Mouse (Mus musculus) hindbrain, embryonic 16.5 days (tissue): ENCODE measurements around the gene Rint1. TPM values are rescaled to one million over a fixed set of nuclear protein-coding genes. Genes with fewer than 3 reads are reported as not detected.
A peak's percentile ranks its signal among the peaks of the same experiment; 100 is the strongest.
"Not testable (repeated sequence)": the region's sequence is repeated elsewhere in the genome, so short reads cannot be mapped to it uniquely, and the experiment has no call there.

Experiments used
- ATAC-seq: fragments of 200-750 bp; cut with Nextera tagmentation; 2 replicates; pipeline ENCODE4 v1.8.0; 2017; ENCODE audit warnings: moderate TSS enrichment, moderate library complexity
- H3K27ac ChIP-seq: fragments of 300-500 bp; sonication (generic); 2 replicates; pipeline ENCODE4 v1.5.1; 2014; ENCODE audit warnings: low read depth, mild to moderate bottlenecking, control low read depth, low read length, moderate library complexity
- H3K27me3 ChIP-seq: fragments of 300-500 bp; sonication (generic); replicated peaks from 2 replicates; pipeline ENCODE4 v1.6.1; 2014; ENCODE audit warnings: low read length; ENCODE audit not compliant: control insufficient read depth, insufficient read depth
- H3K36me3 ChIP-seq: fragments of 300-500 bp; sonication (generic); 2 replicates; pipeline ENCODE4 v1.6.1; 2014; ENCODE audit warnings: mild to moderate bottlenecking, low read length, moderate library complexity, mixed read lengths; ENCODE audit not compliant: control insufficient read depth, insufficient read depth
- H3K4me1 ChIP-seq: fragments of 300-500 bp; sonication (generic); 2 replicates; pipeline ENCODE4 v1.6.1; 2014; ENCODE audit warnings: low read depth, low read length; ENCODE audit not compliant: control insufficient read depth, insufficient read depth
- H3K4me2 ChIP-seq: fragments of 300-500 bp; sonication (generic); 2 replicates; pipeline ENCODE4 v1.6.1; 2014; ENCODE audit warnings: mild to moderate bottlenecking, low read length, control low read depth, moderate library complexity
- H3K4me3 ChIP-seq: fragments of 300-500 bp; sonication (generic); 2 replicates; pipeline ENCODE4 v1.5.1; 2014; ENCODE audit warnings: mild to moderate bottlenecking, low read length, control low read depth, moderate library complexity
- H3K9ac ChIP-seq: fragments of 300-500 bp; sonication (generic); 2 replicates; pipeline ENCODE4 v1.6.1; 2014; ENCODE audit warnings: low read depth, mild to moderate bottlenecking, control low read depth, low read length, moderate library complexity
- H3K9me3 ChIP-seq: fragments of 300-500 bp; sonication (generic); 2 replicates; pipeline ENCODE4 v1.6.1; 2014; ENCODE audit warnings: mild to moderate bottlenecking, low read length, moderate library complexity; ENCODE audit not compliant: control insufficient read depth
- WGBS: fragments of 180-500 bp; shearing (Covaris S2); extraction: QIAGEN DNeasy Blood & Tissue Kit; methylation state at CpG from one replicate; pipeline ENCODE4 v1.1.7; 2014; 5-methylcytosine and 5-hydroxymethylcytosine counted together
- polyA plus RNA-seq: library from polyadenylated mRNA; unstranded; fragments of >200 nt; fragmentation: Nextera tagmentation; extraction: Ambion mirVana; gene quantifications from 2 replicates; pipeline ENCODE4 v1.2.1, GENCODE M21; 2015

Gene Rint1
- polyA plus RNA-seq, 1 experiment from 2014 or later: 28.1 TPM

DNA sequence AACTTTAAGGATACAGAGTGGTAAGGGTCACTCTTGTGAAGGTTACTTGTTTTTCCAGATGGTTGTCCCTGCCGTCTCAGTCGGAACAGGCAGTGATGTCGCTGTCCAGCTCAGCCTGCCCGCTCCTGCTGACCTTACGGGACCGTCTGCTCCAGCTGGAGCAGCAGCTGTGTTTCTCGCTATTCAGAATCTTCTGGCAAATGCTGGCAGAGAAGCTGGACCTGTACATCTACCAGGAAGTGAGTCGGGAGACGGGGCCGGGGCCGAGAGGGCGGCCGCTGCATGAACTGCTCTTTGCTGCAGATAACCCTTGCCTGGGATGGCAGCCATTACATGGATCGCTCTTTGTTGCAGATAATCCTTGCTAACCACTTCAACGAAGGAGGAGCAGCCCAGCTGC lies 29.2 kb downstream of the Rint1 start:
- WGBS: 88% methylated on average over 15 of the region's 15 CpGs
- H3K36me3 ChIP-seq: peaks cover 38% of the 10 kb centered on the region

DNA sequence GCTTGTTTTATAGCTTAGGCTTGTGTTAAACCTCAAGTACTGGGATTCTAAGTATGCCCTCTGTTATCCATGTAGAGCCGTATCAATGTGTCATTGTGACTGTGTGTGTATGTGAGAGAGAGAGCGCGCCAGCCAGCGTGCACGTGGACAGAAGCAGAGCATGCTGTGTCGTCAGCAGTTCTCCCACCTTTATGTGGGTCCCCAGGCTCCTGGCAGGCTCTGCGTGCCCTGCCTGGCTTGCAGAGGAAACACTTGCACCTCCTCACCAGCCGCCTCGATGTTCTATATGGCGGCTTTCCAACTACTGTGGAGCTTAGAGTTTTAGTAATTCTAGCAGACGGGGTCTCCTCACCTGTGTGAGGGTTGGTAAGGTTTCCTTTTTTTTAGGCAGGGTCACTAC lies 34.8 kb downstream of the Rint1 start:
- Histone ChIP-seq H3K9ac (no peak overlapping the region), H3K27ac (no peak overlapping the region), H3K9me3 (no peaks in the 10 kb centered on the region), H3K27me3 (no peaks in the 10 kb centered on the region), H3K36me3 (peaks cover 13% of the 10 kb centered on the region), H3K4me1 (no peaks in the 10 kb centered on the region), H3K4me3 (no peak overlapping the region), H3K4me2 (no peak overlapping the region)
- no peak for ATAC-seq
- WGBS: 70% methylated on average over 11 of the region's 11 CpGs

More for the DNA sequence above, 29.2 kb downstream of the Rint1 start:
- Histone ChIP-seq H3K4me3 (no peak overlapping the region), H3K4me2 (no peak overlapping the region), H3K27me3 (no peaks in the 10 kb centered on the region), H3K27ac (no peak overlapping the region), H3K9ac (no peak overlapping the region), H3K9me3 (no peaks in the 10 kb centered on the region), H3K4me1 (no peaks in the 10 kb centered on the region)
- no peak for ATAC-seq

DNA sequence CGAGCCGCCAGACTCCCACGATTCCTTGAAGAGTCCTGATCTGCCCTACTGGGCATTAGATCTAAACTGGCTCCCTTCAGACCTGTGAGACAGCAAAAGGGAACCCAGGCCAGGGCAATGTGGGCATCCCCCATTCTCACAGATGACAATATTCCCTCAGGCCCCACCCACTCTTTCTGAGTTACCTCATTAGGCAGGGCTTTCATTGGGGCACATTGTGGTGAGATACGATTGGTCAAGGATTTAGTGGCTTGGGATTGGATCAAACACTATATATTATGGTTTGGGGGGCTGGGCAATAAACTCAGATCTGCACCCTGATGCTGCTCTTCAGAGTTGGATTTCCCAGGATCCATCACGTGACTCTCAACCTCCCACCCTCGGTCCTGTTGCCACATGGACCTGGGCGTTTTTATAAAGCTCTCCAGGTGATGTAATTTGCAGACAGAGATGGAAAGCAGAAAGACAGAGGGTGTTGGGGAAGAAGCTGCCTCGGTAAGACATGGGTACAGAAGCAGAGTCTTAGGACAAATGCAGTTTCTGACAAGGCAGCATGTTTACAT lies 36.7 kb downstream of the Rint1 start:
- no peaks in the 10 kb centered on the region for H3K27me3 ChIP-seq
- no peak overlapping the region for H3K4me2 ChIP-seq
- H3K27ac ChIP-seq: no peak overlapping the region
- 78% methylated on average over 8 of the region's 8 CpGs for WGBS
- no peaks in the 10 kb centered on the region for H3K4me1 ChIP-seq
- ATAC-seq: no peak
- no peak overlapping the region for H3K4me3 ChIP-seq
- no peak overlapping the region for H3K9ac ChIP-seq
- peaks cover 7% of the 10 kb centered on the region for H3K36me3 ChIP-seq
- no peaks in the 10 kb centered on the region for H3K9me3 ChIP-seq

DNA sequence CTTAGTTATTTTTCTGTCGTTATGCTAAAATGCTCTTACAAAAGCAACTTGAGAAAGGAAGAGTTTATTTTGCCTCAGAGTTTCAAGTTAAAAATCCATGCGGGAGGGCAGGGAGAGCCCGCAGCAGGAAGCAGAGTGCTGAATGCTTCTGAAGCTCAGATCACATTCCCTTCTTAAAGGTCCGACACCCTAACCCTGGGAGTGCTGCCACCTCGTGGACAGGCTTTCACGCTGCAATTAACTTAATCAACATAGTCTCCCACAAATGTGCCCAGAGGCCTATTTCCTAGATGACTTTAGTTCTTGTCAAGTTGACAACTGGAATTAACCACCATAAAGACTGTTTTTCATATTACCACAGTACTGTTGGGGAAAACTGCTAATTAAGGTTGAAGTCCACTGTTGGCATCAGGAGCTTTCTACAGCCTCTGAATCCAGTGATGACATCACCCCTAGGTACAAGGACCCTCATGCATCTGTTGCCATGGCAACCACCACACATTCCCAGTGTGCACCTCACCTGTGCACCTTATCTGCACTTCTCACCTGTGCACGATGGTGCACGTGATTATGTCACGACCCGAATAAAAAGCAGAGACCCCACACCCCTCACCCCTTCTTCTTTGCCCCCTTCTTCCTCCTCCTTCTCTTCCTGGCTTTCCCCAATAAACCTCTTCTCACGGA lies 39.0 kb downstream of the Rint1 start:
- no peaks in the 10 kb centered on the region for H3K36me3 ChIP-seq
- no peaks in the 10 kb centered on the region for H3K4me1 ChIP-seq
- no peaks in the 10 kb centered on the region; the same call in 1 of the 2 replicates for H3K27me3 ChIP-seq
- H3K4me2 ChIP-seq: no peak overlapping the region
- ATAC-seq: 0 out of 2 replicates have a peak, but pooled peaks have one; percentile 40
- no peak overlapping the region for H3K27ac ChIP-seq
- no peak overlapping the region for H3K9ac ChIP-seq
- no peaks in the 10 kb centered on the region for H3K9me3 ChIP-seq
- no peak overlapping the region for H3K4me3 ChIP-seq
- 36% methylated on average over 11 of the region's 11 CpGs for WGBS

DNA sequence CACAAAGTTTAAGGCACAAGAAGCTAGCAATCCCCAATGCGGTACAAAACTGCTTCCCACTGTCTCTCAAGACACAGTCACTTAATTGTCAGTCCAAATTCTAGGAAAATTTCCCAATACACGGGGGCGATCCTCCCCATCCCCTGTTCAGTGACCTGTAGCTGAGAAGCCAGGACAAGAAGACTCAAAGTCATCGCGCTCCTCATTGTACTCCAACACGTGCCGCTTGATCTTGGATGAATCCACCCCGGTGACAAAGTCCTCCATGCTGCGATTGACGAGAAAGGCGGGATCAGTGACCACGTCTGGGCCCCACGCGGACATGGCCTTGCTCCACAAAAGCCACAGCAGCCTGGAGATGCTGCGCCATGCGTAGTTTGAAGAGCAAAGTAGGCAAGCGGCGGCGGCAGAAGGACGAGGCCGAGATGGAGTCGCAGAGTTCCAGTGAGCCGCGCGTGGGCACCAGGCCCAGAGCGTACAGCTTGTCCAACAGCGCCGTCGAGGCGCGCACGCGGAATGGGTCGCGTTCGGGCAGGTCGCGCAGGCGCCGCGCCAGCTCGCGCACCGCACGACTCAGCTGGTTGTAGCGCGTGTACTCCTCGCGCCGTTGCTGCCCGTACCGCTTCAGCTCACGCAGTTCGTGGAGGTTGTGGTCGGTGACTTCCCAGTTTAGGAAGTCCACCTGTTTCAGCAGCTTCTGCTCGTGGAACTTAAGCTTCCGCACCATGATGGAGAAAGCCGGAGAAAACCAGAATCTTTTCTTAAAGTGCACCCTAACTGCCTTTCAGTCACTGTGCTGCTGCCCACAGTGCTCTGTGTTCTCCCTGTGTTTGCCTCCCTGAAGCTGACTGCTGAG lies 43.6 kb downstream of the Rint1 start:
- ATAC-seq: 0 out of 2 replicates have a peak, but pooled peaks have one; percentile 58
- no peak overlapping the region for H3K9ac ChIP-seq
- peaks cover 2% of the 10 kb centered on the region; the same call in 1 of the 2 replicates for H3K27me3 ChIP-seq
- no peaks in the 10 kb centered on the region for H3K9me3 ChIP-seq
- 32% methylated on average over 58 of the region's 58 CpGs for WGBS
- H3K4me2 ChIP-seq: peak overlapping the region; percentile 50
- no peaks in the 10 kb centered on the region for H3K36me3 ChIP-seq
- H3K4me1 ChIP-seq: no peaks in the 10 kb centered on the region
- H3K4me3 ChIP-seq: peak overlapping the region; percentile 27
- no peak overlapping the region for H3K27ac ChIP-seq

DNA sequence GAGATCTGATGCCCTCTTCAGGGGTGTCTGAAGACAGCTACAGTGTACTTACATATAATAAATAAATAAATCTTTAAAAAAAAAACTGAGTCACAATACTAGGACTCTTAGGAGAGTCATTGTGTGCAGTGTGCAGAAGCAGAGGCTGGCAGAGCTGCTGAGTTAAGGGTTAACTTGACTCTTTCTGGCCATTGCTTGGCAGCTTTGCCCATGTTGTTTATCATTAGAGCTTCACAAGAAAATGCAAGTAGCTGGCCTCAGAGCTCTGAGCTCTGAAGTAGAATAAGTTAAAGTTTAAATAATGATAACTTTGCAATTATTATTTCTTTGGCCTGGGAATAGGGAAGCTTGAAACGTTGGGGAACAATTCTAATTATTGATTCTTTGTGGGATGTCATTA lies 48.2 kb downstream of the Rint1 start:
- not testable (repeated sequence) for H3K4me3 ChIP-seq, H3K27ac ChIP-seq, H3K4me2 ChIP-seq, H3K4me1 ChIP-seq, H3K9me3 ChIP-seq, H3K27me3 ChIP-seq, H3K9ac ChIP-seq, H3K36me3 ChIP-seq, ATAC-seq
- WGBS: 70% methylated on average over 1 of the region's 1 CpGs

DNA sequence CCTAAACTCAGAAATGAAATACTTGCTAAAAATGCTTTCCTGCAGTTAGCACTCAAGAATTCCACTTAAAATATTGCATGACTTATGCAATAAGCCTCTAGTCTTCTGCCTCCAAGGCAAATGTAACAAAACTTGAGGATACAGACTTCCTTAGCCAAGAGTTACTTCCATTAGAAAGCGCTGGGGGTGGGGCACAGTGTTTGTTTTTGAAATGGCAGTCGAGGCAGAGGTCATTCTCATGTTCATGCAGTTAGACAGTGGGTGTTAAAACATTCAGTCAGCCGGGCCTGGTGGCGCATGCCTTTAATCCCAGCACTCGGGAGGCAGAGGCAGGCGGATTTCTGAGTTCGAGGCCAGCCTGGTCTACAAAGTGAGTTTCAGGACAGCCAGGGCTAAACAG lies 50.6 kb downstream of the Rint1 start:
- ATAC-seq: no peak
- Histone ChIP-seq H3K9me3 (no peaks in the 10 kb centered on the region), H3K9ac (no peak overlapping the region), H3K4me2 (no peak overlapping the region), H3K27me3 (no peaks in the 10 kb centered on the region), H3K4me1 (peaks cover 8% of the 10 kb centered on the region), H3K36me3 (peaks cover 7% of the 10 kb centered on the region; the same call in 1 of the 2 replicates), H3K4me3 (no peak overlapping the region), H3K27ac (no peak overlapping the region)
- WGBS: 93% methylated on average over 7 of the region's 7 CpGs

DNA sequence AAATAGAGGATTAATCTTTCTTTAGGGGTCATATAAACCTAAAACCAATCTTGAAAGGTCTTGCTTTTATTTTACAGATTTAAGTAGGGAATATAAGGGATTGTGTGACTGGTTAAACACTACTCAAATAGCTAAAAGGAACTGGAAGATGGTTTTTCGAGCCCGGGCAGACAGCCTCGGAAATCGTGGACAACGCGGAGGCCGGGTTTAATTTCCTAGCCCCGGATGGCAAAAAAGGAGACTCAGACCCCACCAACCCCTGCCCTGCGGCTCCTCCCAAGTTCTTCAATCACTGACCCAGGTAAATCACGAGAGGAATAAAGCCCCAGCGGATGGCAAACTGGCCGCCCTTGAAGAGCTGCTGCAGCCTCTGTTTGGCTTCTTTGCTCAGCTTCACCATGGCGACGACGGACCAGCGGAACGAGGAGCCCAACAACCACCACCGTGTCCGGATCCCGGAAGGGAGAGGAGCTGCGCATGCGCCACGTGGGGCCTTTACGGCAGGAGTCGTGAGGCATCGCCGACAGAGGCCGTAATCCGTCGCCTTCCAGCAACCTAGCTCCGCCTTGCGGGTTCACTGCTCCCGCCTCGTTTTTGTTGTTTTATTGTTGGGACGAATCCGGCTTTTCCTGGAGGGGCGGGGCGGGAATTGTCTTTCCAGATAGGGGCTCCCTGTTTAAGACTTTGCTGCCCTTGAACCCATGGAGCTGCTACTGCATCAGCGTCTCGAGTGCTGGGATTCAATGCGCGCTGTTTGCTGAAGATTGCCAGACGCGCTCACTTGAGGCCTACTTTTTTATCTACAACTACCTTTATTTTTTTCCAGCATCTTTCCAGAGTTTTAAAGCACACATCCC lies 56.4 kb downstream of the Rint1 start, which contains the start of gene Tomm7:
TSS of gene Tomm7 (minus strand) at position 488 of the 857 bp plus-strand sequence.
- H3K9ac ChIP-seq: peak within 1 kb of the TSS; percentile 78
- H3K4me1 ChIP-seq: peaks cover 17% of the 10 kb centered on the region
- peak within 1 kb of the TSS; percentile 60 for H3K4me3 ChIP-seq
- H3K9me3 ChIP-seq: no peaks in the 10 kb centered on the region
- peak within 1 kb of the TSS; percentile 66 for H3K4me2 ChIP-seq
- H3K36me3 ChIP-seq: peaks cover 4% of the 10 kb centered on the region; the same call in 1 of the 2 replicates
- peak within 1 kb of the TSS; percentile 82 for H3K27ac ChIP-seq
- no peaks in the 10 kb centered on the region for H3K27me3 ChIP-seq
- WGBS: under 1% methylated on average over 44 of the region's 44 CpGs
- peak; percentile 93 for ATAC-seq
